Mouse (Mus musculus) liver, embryonic 15.5 days (tissue): ENCODE data around the gene Kdm4a. TPM values are rescaled to one million over a fixed set of nuclear protein-coding genes. Genes with fewer than 3 reads are reported as not detected.
A peak's percentile ranks its signal among the peaks of the same experiment; 100 is the strongest.

Source experiments
- ATAC-seq: fragments of 200-750 bp; cut with Nextera tagmentation; 2 replicates; pipeline ENCODE4 v1.8.0; 2017; ENCODE audit warnings: moderate number of reproducible peaks, mild to moderate bottlenecking, moderate library complexity; ENCODE audit not compliant: insufficient read depth
- H3K27ac ChIP-seq: fragments of 300-500 bp; sonication (generic); replicated peaks from 2 replicates; pipeline ENCODE4 v1.5.1; 2015; ENCODE audit warnings: mild to moderate bottlenecking, inconsistent platforms
- H3K27me3 ChIP-seq: fragments of 300-500 bp; sonication (generic); 2 replicates; pipeline ENCODE4 v1.6.1; 2015; ENCODE audit warnings: mild to moderate bottlenecking, inconsistent platforms
- H3K36me3 ChIP-seq: fragments of 300-500 bp; sonication (generic); replicated peaks from 2 replicates; pipeline ENCODE4 v1.6.1; 2015; ENCODE audit warnings: moderate library complexity, mild to moderate bottlenecking, inconsistent platforms
- H3K4me1 ChIP-seq: fragments of 300-500 bp; sonication (generic); replicated peaks from 2 replicates; pipeline ENCODE4 v1.6.1; 2015; ENCODE audit warnings: inconsistent platforms
- H3K4me2 ChIP-seq: fragments of 300-500 bp; sonication (generic); 2 replicates; pipeline ENCODE4 v1.6.1; 2015; ENCODE audit warnings: moderate library complexity, mild to moderate bottlenecking, inconsistent platforms
- H3K4me3 ChIP-seq: fragments of 300-500 bp; sonication (generic); replicated peaks from 2 replicates; pipeline ENCODE4 v1.5.1; 2015; ENCODE audit warnings: mild to moderate bottlenecking, inconsistent platforms
- H3K9ac ChIP-seq: fragments of 300-500 bp; sonication (generic); 2 replicates; pipeline ENCODE4 v1.6.1; 2015; ENCODE audit warnings: moderate library complexity, mild to moderate bottlenecking, inconsistent platforms
- H3K9me3 ChIP-seq: fragments of 300-500 bp; sonication (generic); replicated peaks from 2 replicates; pipeline ENCODE4 v1.6.1; 2016; ENCODE audit warnings: inconsistent platforms
- WGBS: fragments of 180-500 bp; shearing (Covaris S2); methylation state at CpG from one replicate; pipeline ENCODE4 v1.1.7; 2015; ENCODE audit warnings: mixed read lengths; ENCODE audit not compliant: insufficient replicate concordance; 5-methylcytosine and 5-hydroxymethylcytosine counted together
- polyA plus RNA-seq: library from polyadenylated mRNA; unstranded; fragments of >200 nt; fragmentation: Nextera tagmentation; extraction: Ambion mirVana; gene quantifications from 2 replicates; pipeline ENCODE4 v1.2.1, GENCODE M21; 2015

The Kdm4a gene
- polyA plus RNA-seq, 1 experiment from 2014 or later = 9.0 TPM

DNA sequence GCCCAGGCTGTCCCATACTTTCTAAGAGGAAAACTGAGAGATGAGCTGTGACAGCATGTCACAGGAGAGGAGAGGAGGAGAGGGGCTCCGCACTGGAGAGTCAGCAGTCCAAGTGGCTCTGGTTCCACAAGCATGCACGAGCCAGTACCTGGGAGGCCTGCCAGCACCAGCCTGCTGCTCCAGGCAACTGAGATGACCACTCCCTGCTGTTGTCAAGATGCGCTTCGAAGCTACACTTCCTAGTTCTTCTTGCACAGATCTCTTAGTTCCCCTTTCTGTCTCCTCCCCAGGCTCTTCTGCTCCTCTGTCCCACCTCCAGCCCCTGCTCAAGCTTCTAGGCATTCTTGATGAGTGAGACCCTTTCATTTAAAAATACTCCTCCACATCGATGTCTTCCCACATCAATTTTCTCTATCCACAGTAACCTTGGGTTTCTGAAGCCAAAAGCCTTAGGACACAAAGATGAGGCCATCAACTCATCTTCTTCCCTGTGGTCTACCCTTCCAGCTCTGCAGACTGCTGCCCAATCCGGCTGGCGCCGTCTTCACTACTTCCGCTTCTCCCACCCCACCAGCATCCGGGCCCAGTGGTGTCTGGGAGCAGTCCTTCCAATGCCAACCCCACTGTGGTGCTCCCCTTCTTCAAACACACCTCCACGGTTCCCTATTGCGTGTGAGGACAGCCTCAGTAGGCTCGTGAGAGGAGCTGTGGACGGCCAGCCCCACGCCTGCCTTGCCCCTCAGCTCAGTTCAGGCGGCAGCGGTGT is 27.6 kb downstream of the Kdm4a start:
- 79% methylated on average over 17 of the region's 17 CpGs for WGBS
- Histone ChIP-seq H3K4me2 (no peak overlapping the region), H3K9ac (no peak overlapping the region), H3K4me3 (no peak overlapping the region), H3K9me3 (no peaks in the 10 kb centered on the region), H3K4me1 (peaks cover 16% of the 10 kb centered on the region), H3K36me3 (peaks cover 89% of the 10 kb centered on the region), H3K27ac (no peak overlapping the region), H3K27me3 (no peaks in the 10 kb centered on the region)
- no peak for ATAC-seq

DNA sequence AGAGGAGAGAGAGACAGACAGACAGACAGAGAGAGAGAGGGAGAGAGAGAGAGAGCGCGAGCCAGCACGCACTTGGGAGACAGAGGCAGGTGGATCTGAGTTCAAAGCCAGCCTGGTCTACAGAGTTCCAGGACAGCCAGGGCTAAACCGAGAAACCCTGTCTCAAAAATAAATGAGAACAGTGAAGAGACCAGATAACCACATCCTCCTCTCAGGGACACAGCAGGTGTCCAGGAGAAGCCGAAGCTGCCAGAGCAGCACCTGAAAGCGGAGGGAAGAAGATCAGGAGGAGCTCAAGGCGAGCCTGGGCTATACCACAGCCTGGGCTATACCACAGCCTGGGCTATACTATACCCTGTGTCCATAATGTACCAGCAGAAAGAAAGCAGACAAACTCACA is 29.0 kb downstream of the Kdm4a start:
- Histone ChIP-seq H3K9ac (no peak overlapping the region), H3K4me1 (peaks cover 16% of the 10 kb centered on the region), H3K27me3 (no peaks in the 10 kb centered on the region), H3K4me2 (no peak overlapping the region), H3K36me3 (peaks cover 91% of the 10 kb centered on the region), H3K4me3 (no peak overlapping the region), H3K27ac (no peak overlapping the region), H3K9me3 (no peaks in the 10 kb centered on the region)
- WGBS = 85% methylated on average over 7 of the region's 7 CpGs
- ATAC-seq = no peak

DNA sequence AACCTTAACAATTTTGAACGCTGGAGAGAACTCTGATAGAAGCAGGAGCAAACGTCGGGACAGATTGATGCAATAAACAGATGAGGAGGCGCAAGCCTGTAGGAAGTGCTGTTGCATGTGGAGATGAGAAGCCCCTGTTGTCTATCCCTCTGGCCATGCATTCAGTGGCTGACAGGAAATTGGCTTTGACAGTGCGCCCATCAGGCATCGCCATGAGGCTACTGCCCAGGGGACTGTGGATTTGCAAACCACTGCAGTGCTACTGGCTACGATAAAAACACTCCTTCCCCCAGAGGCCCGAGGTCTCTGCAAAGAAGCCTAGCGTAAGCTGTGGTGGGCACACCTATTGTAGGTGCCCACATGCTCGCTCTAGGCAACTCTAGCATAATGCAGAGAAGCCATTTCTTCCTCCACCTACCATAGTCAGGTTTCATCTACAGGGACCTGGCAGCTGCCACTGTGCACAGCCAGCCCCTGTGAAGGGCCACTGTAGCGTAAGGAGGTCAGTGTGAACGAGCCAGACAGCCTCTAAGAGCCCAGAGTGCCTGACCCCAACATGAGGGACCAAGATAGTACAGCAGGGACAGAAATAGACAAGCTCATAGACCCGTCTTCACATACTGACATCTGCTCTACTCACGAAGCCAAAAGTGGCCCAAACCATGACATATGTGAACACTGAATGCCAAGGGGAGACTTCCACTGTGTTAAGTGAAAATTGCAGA is 29.7 kb downstream of the Kdm4a start:
- peaks cover 91% of the 10 kb centered on the region for H3K36me3 ChIP-seq
- no peak overlapping the region for H3K9ac ChIP-seq
- H3K27me3 ChIP-seq = no peaks in the 10 kb centered on the region
- no peak overlapping the region for H3K4me2 ChIP-seq
- H3K4me1 ChIP-seq = peaks cover 16% of the 10 kb centered on the region
- 75% methylated on average over 14 of the region's 14 CpGs for WGBS
- no peak overlapping the region for H3K4me3 ChIP-seq
- no peak for ATAC-seq
- no peaks in the 10 kb centered on the region for H3K9me3 ChIP-seq
- H3K27ac ChIP-seq = no peak overlapping the region

DNA sequence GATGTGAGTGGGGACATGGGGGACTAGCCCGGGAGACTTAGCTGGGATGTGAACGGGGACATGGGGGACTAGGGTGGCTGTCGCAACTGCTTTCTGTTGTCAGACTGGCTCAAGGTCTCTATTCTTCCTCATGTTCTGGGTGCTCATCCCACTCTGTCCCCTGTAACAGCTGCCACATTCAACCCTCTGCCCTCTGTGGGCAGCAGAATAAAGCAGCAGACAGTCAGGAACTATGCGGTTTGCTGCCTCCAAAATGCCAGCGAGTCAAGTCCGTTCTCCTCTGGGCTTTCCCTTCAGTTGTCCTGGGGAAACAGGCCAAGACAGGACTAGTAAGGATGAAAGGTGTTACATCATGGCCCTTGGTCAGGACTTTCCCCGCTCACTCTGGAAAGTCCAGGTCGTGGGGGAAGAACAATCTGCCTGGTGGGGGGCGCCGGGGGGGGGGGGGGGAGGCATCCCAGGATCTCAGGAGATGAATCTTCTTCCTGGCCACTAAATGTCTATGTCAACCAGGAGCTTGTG is 30.7 kb downstream of the Kdm4a start:
- Histone ChIP-seq H3K36me3 (peaks cover 91% of the 10 kb centered on the region), H3K4me2 (no peak overlapping the region), H3K27ac (no peak overlapping the region), H3K9me3 (no peaks in the 10 kb centered on the region), H3K9ac (no peak overlapping the region), H3K27me3 (no peaks in the 10 kb centered on the region), H3K4me1 (peaks cover 23% of the 10 kb centered on the region), H3K4me3 (no peak overlapping the region)
- WGBS = 81% methylated on average over 10 of the region's 10 CpGs
- ATAC-seq = no peak

DNA sequence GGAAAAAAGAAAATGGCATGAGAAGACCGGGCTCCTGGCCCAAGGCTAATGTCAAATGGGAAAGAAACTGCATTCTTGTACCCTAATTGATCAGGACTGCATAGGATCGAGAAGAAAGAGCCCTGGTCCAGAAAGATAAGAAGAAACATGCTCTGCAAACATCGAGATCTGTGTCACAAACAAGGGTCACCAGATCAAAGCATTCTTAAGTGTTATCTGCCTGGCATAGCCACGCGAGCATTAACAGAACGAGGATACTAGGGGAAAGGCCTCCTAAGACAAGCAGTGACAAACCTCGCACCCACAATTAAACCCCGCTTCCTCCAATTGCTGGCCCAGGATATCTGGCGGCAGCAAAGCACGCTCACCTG is 31.5 kb downstream of the Kdm4a start:
- H3K27ac ChIP-seq = no peak overlapping the region

DNA sequence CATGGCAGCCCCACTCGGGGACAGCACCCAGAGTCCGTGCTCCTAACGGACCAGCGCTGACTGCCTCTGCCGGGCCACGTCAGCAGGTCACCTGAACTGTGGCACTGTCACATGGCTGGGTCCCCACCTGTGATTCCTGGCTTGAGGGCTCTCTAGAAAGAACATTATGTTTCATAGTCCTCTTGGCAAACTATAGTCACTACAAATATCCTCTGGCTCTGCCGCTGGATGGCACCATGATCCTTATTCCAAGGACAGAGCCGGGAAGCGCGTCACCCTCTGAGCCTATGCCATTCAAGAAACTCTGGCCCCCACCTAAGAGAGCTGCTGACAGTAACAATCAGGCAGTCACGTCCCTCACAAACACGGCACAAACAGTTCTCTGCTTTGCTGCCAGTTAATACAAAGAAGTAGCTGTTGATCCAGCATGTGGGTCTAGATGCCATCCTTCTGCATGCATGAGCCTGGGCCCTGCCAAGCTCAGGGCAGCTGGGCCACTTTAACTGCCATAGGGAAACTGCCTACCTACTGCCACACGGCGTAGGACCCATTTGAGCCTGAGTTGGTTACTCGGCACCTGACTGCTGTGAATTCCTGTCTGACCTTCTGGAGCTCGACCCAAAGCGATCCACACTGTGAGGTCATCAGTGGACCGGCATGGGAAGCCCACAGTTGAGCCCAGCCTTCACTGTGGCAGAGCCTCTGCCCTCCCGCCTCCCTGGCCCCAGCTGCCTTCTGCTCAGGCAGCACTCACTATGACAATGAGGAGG is 32.1 kb downstream of the Kdm4a start:
- Histone ChIP-seq H3K4me1 (peaks cover 27% of the 10 kb centered on the region), H3K9me3 (no peaks in the 10 kb centered on the region), H3K4me2 (no peak overlapping the region), H3K27me3 (no peaks in the 10 kb centered on the region), H3K27ac (no peak overlapping the region), H3K4me3 (no peak overlapping the region), H3K9ac (no peak overlapping the region), H3K36me3 (peaks cover 98% of the 10 kb centered on the region)
- WGBS = 85% methylated on average over 19 of the region's 19 CpGs
- no peak for ATAC-seq

More for the DNA sequence above, 31.5 kb downstream of the Kdm4a start:
- Histone ChIP-seq H3K9ac (no peak overlapping the region), H3K4me2 (no peak overlapping the region), H3K9me3 (no peaks in the 10 kb centered on the region), H3K4me3 (no peak overlapping the region), H3K36me3 (peaks cover 98% of the 10 kb centered on the region), H3K4me1 (peaks cover 27% of the 10 kb centered on the region), H3K27me3 (no peaks in the 10 kb centered on the region)
- peak; percentile 32; the same call in 1 of the 2 replicates for ATAC-seq
- 36% methylated on average over 10 of the region's 10 CpGs for WGBS

DNA sequence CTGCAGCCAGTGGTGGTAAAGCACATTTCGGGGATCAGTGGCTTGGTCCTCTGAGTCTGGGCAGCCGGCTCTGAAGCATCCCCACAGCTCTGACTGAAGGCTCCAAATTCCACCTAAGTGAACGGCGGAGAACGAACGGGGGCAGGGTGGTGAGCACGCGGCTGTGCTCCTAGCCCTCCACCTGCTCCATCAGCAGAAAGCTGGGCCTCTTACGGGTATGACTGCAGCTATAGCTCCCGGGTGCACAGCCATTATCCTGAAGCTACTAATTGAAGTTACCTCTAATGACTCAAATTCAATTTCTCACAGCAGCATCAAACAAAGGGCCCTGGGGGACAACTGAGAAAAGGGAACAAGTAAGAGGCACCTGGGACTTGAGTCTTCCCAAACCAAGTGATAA is 32.8 kb downstream of the Kdm4a start:
- Histone ChIP-seq H3K4me2 (no peak overlapping the region), H3K36me3 (peaks cover 98% of the 10 kb centered on the region), H3K9ac (no peak overlapping the region), H3K27ac (no peak overlapping the region), H3K4me3 (no peak overlapping the region), H3K9me3 (no peaks in the 10 kb centered on the region), H3K27me3 (no peaks in the 10 kb centered on the region), H3K4me1 (peaks cover 27% of the 10 kb centered on the region)
- no peak for ATAC-seq
- 82% methylated on average over 10 of the region's 10 CpGs for WGBS

DNA sequence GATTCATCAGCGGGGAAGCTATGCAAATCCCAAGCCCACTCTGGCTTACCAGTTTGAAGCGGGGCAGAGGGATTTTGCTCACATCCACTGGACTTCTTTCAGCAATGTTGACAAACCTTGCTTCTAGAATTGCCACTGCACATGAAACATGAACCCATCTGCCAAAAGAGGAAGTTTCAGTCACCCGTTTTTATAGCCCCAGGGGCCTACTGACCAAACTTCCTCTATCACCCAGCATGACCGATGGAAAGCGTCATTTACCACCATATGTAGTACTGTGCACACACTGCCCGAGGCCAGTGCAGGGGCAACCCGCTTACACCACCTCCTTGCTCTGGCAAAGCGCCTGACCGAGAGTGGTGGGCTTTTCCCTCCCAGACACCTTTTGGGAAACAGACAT is 35.5 kb downstream of the Kdm4a start:
- peak; percentile 49 for ATAC-seq

DNA sequence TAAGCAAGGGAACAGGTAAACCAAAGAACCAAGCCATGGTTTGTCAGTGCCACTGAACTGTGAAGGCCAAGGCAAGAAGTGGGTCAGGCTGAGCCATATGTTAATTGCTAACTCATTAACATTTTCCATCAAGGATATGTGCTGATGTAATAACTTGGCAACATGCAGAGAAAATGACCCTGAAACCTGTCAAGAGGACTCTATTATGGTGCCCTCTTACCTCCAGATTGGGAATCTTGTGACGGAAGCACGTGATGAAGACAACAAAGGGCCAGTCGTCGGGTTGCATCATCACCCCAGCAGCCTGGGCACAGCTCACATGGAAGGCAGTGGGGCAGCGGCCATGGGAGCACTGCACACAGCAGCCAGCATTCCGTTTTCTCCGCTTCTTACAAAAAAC is 36.2 kb downstream of the Kdm4a start:
- Histone ChIP-seq H3K4me1 (peaks cover 21% of the 10 kb centered on the region), H3K9ac (no peak overlapping the region), H3K9me3 (no peaks in the 10 kb centered on the region), H3K4me3 (no peak overlapping the region), H3K27me3 (no peaks in the 10 kb centered on the region), H3K4me2 (no peak overlapping the region), H3K27ac (no peak overlapping the region), H3K36me3 (peaks cover 94% of the 10 kb centered on the region)
- WGBS = 82% methylated on average over 7 of the region's 7 CpGs
- ATAC-seq = no peak

More for the DNA sequence above, 35.5 kb downstream of the Kdm4a start:
- H3K36me3 ChIP-seq = peaks cover 96% of the 10 kb centered on the region
- no peak overlapping the region for H3K9ac ChIP-seq
- no peaks in the 10 kb centered on the region for H3K9me3 ChIP-seq
- no peaks in the 10 kb centered on the region for H3K27me3 ChIP-seq
- H3K4me3 ChIP-seq = no peak overlapping the region
- 58% methylated on average over 9 of the region's 9 CpGs for WGBS
- H3K4me1 ChIP-seq = peaks cover 27% of the 10 kb centered on the region
- H3K27ac ChIP-seq = 0 out of 2 replicates have a peak overlapping the region, but pooled peaks have one; percentile 24
- H3K4me2 ChIP-seq = no peak overlapping the region

DNA sequence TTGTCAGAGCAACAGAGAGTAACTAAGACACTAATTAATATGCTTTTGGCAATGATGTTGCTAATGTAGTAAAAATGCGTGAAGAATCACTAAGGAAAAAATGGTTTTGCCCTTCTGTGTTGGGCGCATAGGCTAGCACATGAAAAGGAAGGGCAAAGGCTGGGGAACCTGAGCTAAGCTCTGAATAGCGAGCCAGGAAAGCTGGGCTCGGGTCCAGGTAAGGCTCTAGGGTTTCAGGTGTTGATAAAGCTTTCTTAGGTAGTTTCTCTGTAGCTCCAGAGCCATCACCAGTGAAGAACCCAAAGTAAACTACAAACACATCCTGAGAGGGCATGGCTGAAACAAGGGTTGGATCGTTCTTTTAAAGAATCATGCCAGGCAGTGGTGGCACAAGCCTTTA is 38.3 kb downstream of the Kdm4a start:
- Histone ChIP-seq H3K4me1 (peaks cover 11% of the 10 kb centered on the region; the same call in 1 of the 2 replicates), H3K4me2 (no peak overlapping the region), H3K36me3 (peaks cover 93% of the 10 kb centered on the region), H3K4me3 (no peak overlapping the region), H3K27me3 (no peaks in the 10 kb centered on the region), H3K9ac (no peak overlapping the region), H3K27ac (no peak overlapping the region), H3K9me3 (no peaks in the 10 kb centered on the region)
- no peak for ATAC-seq
- WGBS = 80% methylated on average over 5 of the region's 5 CpGs

DNA sequence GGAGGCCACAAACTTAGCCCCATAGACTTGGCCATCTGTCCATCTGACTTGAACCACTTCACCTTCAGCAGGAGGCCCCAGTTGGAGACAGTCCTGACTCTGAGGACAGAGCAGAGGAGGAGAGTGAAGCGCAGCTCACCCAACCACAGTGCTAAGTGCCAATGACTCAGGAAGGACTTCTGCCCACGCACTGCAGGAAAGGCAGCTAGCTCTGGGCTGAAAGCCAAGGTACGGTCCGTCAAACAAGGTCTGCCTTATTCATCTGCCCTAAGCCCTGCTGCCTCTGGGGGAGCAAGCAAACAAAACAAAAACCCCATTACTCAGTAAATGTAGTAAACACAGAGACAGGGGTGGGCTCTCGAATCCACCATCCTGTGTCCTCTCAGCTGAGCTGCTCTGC is 41.0 kb downstream of the Kdm4a start:
- Histone ChIP-seq H3K4me1 (peaks cover 15% of the 10 kb centered on the region), H3K9ac (no peak overlapping the region), H3K4me2 (no peak overlapping the region), H3K9me3 (no peaks in the 10 kb centered on the region), H3K27me3 (no peaks in the 10 kb centered on the region), H3K4me3 (no peak overlapping the region), H3K27ac (no peak overlapping the region), H3K36me3 (peaks cover 72% of the 10 kb centered on the region)
- 80% methylated on average over 5 of the region's 5 CpGs for WGBS
- ATAC-seq = no peak
